Mouse (Mus musculus): ENCODE results near the gene Ptprk.
A peak's percentile ranks its signal among the peaks of the same experiment; 100 is the strongest.

Ptprk gene

DNA sequence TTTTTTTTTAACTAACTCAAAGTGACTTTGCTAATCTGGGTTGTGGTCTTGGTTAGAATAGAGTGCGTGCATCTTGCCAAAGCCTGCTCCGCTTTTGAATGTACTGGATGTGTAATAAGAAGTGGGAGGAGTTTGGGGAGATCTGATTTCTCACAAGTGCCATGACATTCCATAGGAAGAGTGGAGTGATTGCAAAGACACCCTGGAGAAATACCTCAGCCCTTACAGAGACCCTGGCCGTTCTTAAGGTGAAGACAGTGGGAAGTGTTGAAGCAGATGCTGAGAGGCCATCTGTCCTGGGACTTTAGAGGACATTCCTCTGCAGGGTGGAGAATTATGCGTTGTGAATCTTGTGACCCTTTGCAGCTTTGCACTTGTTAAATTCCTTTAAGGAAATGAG is 110.7 kb downstream of the Ptprk start:
- no peak for DNase-seq (ENCODE audit: low read depth)

DNA sequence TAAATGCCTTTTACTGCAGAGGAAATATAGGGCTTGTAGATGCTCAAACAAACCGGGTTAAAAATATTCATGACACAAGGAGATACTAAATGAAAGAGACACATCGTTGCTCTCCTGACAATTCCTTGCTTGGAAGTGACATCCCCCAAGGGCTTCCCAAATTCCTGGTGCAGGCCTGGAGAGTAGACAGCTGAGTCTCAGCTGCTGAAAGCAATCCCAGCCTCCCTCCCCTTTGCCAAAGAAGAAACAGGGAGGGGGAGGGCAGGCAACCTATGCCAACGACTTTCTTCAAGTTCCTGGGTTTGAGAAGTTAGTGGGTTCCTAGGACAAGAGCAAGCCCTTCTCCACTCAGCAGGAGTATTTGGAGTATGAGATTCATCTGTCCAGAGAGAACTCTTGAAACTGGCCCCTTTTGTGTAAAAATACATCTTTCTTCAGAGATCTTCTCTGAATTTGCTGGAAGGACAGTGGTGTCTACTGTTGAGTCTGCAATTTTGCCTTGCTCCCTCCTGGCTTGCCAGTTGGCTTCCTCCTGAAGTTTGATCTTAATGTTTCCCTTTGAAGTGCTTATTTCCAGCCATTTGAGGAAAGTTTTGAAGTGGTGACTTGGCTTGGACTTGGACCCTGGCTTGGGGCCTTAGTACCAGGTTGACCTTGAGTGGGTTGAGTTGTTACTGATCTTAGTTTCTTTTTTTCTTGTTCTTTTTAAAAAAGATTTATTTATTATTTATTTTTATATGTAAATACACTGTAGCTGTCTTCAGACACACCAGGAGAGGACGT is 111.6 kb downstream of the Ptprk start:
- no peak for DNase-seq (ENCODE audit: low read depth)

DNA sequence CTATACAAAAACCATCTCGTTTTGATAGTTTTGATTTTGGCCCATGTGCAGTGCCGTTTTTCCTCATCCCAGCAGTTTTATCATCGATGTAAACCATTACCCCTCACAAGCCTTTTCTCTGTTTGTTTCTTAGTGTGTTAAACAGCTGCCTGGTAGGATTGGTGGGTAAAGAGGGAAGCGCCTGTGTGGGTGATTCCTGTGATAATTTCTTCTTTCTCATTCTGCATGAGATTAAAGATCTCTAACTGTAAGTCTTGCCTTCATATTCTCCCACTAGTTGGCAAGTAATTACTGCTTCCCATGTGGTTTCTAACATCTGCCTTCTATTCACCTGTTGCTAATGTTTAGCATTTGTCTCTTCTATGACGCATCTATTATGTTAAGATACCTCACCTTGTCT is 116.8 kb downstream of the Ptprk start:
- no peak for DNase-seq (ENCODE audit: low read depth)

DNA sequence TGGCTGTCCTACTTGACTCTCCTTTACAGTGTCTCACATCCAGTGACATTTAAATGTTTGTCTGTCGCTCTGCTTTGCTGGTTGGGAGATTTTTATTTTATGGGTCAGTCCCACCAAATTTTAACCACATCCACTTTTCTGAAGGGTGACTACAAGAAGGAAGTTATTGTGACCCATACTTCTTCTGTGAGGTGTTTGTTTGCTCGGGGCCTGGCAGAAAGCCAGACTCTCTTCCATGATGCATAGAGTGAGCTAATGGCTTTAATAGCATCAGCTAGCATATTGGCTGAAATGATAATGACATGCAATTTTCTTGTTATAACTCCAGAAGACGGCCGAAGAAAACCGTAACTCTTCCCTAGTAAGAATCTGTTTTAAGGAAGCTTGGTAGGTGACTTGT is 119.0 kb downstream of the Ptprk start:
- peak; percentile 8 for DNase-seq (ENCODE audit: low read depth)

DNA sequence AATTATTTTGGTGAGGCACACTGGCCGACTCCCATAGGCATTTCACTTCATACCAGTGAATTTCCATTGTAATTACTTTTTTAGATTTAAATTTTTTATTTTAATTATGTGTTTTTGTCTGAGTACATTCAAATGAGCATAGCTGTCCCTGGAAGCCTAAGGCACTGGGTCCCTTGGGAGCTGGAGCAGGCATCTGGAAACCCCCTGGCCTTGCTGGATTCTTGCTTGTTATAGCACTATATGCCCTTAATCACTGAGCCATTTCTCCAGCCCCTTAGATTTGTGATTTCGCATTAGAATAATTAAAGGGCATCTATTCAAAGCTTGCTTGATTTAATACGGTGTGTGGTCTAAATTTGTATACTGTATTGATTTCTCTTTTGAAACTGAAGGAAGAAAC is 126.0 kb downstream of the Ptprk start:
- no peak for DNase-seq (ENCODE audit: low read depth)

DNA sequence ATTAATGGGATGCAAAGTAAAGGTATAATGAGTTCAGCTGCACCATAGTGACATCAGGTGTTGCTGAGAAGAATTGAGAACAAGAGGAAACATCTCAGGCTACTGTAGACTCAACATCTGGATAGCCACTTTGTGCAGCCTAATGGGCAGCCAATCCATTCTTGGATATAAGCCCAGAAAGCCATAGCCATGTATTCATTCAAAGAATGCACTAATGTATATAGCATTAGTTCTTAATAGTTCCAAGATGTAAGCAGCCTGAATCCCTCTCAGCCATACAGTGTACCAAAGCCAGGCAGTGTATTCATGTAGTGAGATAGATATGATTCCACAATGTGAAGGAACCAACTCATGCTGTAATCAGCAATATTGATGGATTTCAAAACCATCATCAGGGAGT is 134.8 kb downstream of the Ptprk start:
- no peak for DNase-seq (ENCODE audit: low read depth)

DNA sequence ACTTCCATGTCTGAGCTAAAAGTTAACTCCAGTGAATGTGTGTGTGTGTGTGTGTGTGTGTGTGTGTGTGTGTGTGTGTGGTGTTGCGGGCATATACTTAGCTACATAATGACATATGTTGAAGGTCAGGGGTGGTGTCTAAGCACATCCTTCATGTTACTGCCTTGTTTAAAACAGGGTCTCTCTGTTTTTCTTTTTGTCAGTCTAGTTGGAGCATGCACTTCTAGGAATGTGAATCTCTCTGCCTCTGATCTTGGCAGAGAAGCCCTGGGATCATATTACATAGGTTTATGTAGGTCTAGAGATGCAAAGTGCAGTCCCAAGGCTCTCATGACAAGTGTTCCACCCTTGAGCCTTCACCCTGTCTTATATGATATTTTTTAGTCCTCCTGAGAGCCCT is 137.5 kb downstream of the Ptprk start:
- no peak for DNase-seq (ENCODE audit: low read depth)

DNA sequence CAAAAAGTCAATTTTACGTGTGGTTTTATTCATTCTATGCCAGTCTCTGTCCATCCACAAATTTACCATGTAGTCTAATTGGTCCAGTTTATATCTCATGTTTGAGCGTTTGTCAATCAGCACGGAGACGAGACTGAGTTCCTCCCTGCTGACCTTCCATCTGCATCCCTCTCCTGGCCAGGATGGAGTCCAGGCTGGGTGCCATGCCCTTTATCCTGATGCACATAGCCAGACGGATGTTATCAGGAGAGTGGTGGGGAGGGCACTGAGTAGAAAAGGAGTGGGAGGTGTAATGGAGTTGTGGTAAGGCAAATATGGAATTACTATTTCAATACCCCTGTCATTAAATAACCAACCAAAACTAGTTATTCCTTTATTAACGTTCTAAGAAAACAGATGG is 140.5 kb downstream of the Ptprk start:
- DNase-seq (ENCODE audit: low read depth): no peak

GRCm38 (mm10) chr10:28223602-28224001 is 149.0 kb downstream of the Ptprk start:
- no peak for DNase-seq (ENCODE audit: low read depth)

GRCm38 (mm10) chr10:28224376-28224775 is 149.8 kb downstream of the Ptprk start:
- no peak for DNase-seq (ENCODE audit: low read depth)

GRCm38 (mm10) chr10:28225536-28226075 is 151.0 kb downstream of the Ptprk start:
- DNase-seq (ENCODE audit: low read depth): no peak

GRCm38 (mm10) chr10:28227732-28228131 is 153.1 kb downstream of the Ptprk start:
- no peak for DNase-seq (ENCODE audit: low read depth)

DNA sequence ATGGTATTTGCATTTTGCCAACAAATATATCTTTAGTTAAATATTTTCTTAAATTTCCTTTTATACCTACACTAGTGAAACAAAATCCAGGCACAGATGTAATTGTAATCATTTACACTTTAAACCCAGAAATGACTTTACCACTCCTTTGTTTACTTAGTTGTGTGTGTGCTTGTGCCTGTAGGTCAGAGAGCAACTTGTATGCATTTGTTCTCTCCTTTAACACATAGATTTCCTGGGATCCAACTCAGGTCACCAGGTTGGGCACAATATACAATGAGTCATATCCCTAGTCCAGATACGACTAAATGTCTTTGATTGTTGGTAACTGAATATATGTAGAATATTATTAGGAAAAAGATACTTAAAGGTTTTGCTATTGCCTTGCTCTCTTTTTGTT is 153.6 kb downstream of the Ptprk start:
- no peak for DNase-seq (ENCODE audit: low read depth)

GRCm38 (mm10) chr10:28232273-28233167 is 157.9 kb downstream of the Ptprk start:
- no peak for DNase-seq (ENCODE audit: low read depth)

DNA sequence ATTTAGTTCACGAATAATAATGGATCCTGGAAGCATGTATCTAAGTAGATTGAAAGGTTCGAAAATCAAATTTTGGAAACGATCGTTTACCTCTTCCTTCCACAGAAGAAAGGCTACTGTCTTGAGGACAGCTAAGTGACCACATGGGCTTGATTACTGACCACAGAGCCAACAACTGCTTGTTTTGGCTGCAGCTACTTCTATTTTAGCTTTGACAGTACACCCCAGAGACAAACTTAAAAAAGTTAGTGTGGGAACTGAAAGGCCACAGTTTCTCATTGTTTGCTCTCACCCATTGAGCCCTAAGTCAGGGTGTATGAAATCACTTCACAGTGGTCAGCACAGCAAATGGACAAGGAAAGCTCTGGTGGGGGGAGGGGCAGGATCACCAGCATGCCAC is 174.4 kb downstream of the Ptprk start:
- no peak for DNase-seq (ENCODE audit: low read depth)

GRCm38 (mm10) chr10:28251385-28251784 is 176.8 kb downstream of the Ptprk start:
- DNase-seq (ENCODE audit: low read depth): no peak

- DNase-seq (ENCODE audit: low read depth): no peak
These were observed 186.0 kb downstream of the Ptprk start for GRCm38 (mm10) chr10:28260651-28261050.

GRCm38 (mm10) chr10:28262159-28262558 is 187.5 kb downstream of the Ptprk start:
- no peak for DNase-seq (ENCODE audit: low read depth)

- DNase-seq (ENCODE audit: low read depth): no peak
These were observed 188.9 kb downstream of the Ptprk start for GRCm38 (mm10) chr10:28263546-28263945.

DNA sequence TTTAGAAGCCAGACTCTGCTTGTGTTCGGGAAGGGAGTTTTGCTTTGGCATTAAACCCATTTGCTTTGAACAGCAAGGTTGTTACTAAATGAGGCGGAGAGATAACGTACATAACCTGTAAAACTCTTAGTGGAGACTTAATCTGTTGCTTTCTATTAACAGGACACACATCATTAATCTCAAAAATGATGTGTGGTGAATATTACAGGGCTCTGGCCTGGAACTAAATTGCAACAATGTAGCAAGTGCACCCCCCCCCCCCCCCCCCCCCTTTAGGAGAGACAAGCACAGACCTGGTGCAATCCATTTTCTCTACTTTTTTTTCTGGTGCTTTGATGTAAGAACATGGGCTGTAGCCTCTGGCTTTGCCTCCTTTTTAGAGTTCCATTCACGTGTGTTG is 195.7 kb downstream of the Ptprk start:
- no peak for DNase-seq (ENCODE audit: low read depth)

- DNase-seq (ENCODE audit: low read depth): no peak
These were observed 197.3 kb downstream of the Ptprk start for GRCm38 (mm10) chr10:28271729-28272606.

DNA sequence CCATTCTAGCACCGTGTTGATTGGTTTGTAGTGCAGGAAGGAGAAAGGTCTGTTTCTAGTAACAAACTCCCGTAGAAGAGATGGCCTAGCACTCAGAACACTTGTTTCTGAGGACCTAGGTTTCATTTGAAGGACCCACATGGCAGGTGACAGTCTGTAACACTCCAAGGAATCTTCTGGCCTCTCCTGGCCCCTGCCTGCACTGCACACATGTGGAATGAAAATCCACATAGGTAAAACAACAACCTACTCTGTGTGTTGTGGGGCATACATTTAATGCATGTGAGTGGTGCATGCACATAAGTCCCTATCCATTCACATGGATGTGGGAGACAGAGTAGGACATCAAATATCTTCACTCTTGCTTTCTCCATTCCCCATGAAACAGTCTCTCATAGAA is 204.1 kb downstream of the Ptprk start:
- DNase-seq (ENCODE audit: low read depth): no peak

All from 416B (cell line).